Mouse (Mus musculus): ENCODE data around the gene Zswim7.

DNA sequence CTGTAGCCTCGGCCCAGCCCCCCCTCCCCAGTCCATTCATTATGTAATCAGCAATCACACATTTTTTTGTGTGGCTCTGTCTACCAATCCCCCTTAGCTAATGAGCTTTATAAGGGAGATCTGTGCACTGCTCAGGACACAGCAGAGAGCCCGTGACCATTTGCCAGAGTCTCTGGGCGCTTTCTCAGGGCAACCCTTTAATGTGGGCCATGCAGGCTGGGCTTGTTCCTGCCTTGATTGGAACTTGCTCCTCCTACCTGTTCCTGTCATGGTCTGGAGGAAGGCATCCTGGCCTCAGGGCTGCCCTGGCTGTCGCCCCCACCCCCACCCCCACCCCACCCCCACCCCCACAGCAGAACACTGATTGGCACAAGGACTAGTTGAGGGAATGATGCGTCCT lies 22.0 kb downstream of the Zswim7 start:
- TF ChIP-seq CTCF (IDR thresholded peaks at IDR 0.05; ENCODE audit: low read depth, low read length) (no peak), TAL1 (conservative IDR thresholded peaks at IDR 0.05; ENCODE audit: low read depth, low read length) (no peak), GATA1 (IDR thresholded peaks at IDR 0.05; ENCODE audit: borderline replicate concordance, low read length) (no peak)

Measured in G1E (cell line).